Mouse (Mus musculus) intestine, embryonic 14.5 days (tissue): Measurements from ENCODE around the gene Bod1l. TPM values are rescaled to one million over a fixed set of nuclear protein-coding genes. Genes with fewer than 3 reads are reported as not detected.
A peak's percentile ranks its signal among the peaks of the same experiment; 100 is the strongest.

Experiments
- ATAC-seq: fragments of 200-750 bp; cut with Nextera tagmentation; replicated peaks from 2 replicates; pipeline ENCODE4 v1.8.0; 2017; ENCODE audit warnings: low read depth, moderate number of reproducible peaks, moderate TSS enrichment, moderate library complexity; ENCODE audit not compliant: low FRiP score, low TSS enrichment
- DNase-seq: peaks from one replicate; pipeline ENCODE4 v3.0.0-alpha.2; 2018; ENCODE audit warnings: low spot score
- H3K27ac ChIP-seq: fragments of 300-500 bp; sonication (generic); 2 replicates; pipeline ENCODE4 v1.5.1; 2014; ENCODE audit warnings: low read depth, mild to moderate bottlenecking, control low read depth
- H3K27me3 ChIP-seq: fragments of 300-500 bp; sonication (generic); replicated peaks from 2 replicates; pipeline ENCODE4 v1.6.1; 2014; ENCODE audit warnings: low read length, control low read depth; ENCODE audit not compliant: control insufficient read depth, insufficient read depth
- H3K36me3 ChIP-seq: fragments of 300-500 bp; sonication (generic); 2 replicates; pipeline ENCODE4 v1.6.1; 2014; ENCODE audit warnings: low read length, control low read depth; ENCODE audit not compliant: control insufficient read depth, insufficient read depth
- H3K4me1 ChIP-seq: fragments of 300-500 bp; sonication (generic); replicated peaks from 2 replicates; pipeline ENCODE4 v1.6.1; 2014; ENCODE audit warnings: low read length, control low read depth, mixed read lengths; ENCODE audit not compliant: control insufficient read depth, insufficient read depth
- H3K4me2 ChIP-seq: fragments of 300-500 bp; sonication (generic); 2 replicates; pipeline ENCODE4 v1.6.1; 2014; ENCODE audit warnings: low read length
- H3K4me3 ChIP-seq: fragments of 300-500 bp; sonication (generic); 2 replicates; pipeline ENCODE4 v1.5.1; 2014; ENCODE audit warnings: low read depth, low read length, control low read depth, mixed read lengths
- H3K9ac ChIP-seq: fragments of 300-500 bp; sonication (generic); 2 replicates; pipeline ENCODE4 v1.6.1; 2014; ENCODE audit warnings: mild to moderate bottlenecking, low read length
- H3K9me3 ChIP-seq: fragments of 300-500 bp; sonication (generic); 2 replicates; pipeline ENCODE4 v1.6.1; 2016; ENCODE audit warnings: low read length, control low read depth; ENCODE audit not compliant: control insufficient read depth
- WGBS: fragments of 180-500 bp; shearing (Covaris S2); extraction: QIAGEN DNeasy Blood & Tissue Kit; methylation state at CpG from one replicate; pipeline ENCODE4 v1.1.7; 2014; 5-methylcytosine and 5-hydroxymethylcytosine counted together
- polyA plus RNA-seq: library from polyadenylated mRNA; unstranded; fragments of >200 nt; fragmentation: Nextera tagmentation; extraction: Ambion mirVana; gene quantifications from 2 replicates; pipeline ENCODE4 v1.2.1, GENCODE M21; 2014

The Bod1l gene
- polyA plus RNA-seq, 1 experiment from 2014 or later: 20.8 TPM

DNA sequence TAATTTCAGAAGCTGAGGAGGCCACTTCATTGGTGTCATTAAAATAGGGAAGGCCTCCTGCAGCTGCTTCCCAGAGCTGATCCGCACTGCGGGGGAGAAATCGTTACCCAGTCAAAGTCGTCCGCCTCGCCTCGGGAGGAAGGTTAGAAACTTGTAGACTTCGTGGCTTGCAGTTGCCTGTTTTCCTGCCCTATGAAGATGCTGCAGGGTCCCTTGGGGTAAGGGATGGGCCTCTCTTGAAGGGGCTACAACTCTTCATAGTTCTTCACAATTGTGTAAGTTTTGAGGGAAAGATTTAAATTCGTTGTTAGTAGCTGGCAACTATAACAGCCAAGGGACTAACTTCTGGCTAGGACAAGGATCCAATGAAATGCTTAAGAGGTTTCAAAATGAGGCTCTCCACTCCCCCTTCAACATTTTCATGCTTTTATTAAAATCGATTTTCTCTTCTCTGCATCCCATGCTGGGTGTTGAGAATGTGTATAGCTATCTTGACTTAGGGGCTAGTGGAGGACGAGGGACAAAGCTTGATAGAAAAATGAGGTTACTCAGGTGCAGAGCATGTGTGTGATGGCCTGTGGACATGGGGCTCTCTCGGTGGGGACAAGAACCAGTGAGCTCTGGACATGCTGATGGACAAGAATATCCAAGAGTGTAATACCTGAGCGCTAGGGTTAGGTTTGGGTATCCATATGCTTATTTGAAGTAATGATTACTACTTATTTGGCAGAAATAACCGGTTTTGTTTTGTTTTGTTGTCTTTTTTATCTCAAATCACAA, 78.3 kb downstream of the Bod1l start:
- H3K4me3 ChIP-seq: no peak overlapping the region
- no peaks in the 10 kb centered on the region for H3K9me3 ChIP-seq
- H3K4me1 ChIP-seq: 0 out of 2 replicates have a peak, but pooled peaks cover 12% of the 10 kb centered on the region
- whole genome bisulfite sequencing: 33% methylated on average over 14 of the region's 14 CpGs
- H3K27ac ChIP-seq: no peak overlapping the region
- ATAC-seq (no peak), DNase-seq (peak; percentile 80)
- H3K27me3 ChIP-seq: peaks cover 65% of the 10 kb centered on the region
- no peak overlapping the region for H3K9ac ChIP-seq
- peak overlapping the region; percentile 7; the same call in 1 of the 2 replicates for H3K4me2 ChIP-seq
- H3K36me3 ChIP-seq: no peaks in the 10 kb centered on the region

GRCm38 (mm10) chr5:41763731-41764721, 80.1 kb downstream of the Bod1l start, which contains the start of gene Nkx3-2:
Gene Nkx3-2 (minus strand): TSS chr5:41764501.
- ATAC-seq (peak; percentile 82), DNase-seq (peak; percentile 82)
- Histone ChIP-seq H3K27ac (peak within 1 kb of the TSS; percentile 84), H3K36me3 (no peaks in the 10 kb centered on the region), H3K4me3 (peak within 1 kb of the TSS; percentile 57), H3K9me3 (no peaks in the 10 kb centered on the region), H3K9ac (peak within 1 kb of the TSS; percentile 65), H3K27me3 (peaks cover 78% of the 10 kb centered on the region), H3K4me2 (peak within 1 kb of the TSS; percentile 62), H3K4me1 (0 out of 2 replicates have a peak, but pooled peaks cover 12% of the 10 kb centered on the region)
- WGBS: under 1% methylated on average over 66 of the region's 79 CpGs

DNA sequence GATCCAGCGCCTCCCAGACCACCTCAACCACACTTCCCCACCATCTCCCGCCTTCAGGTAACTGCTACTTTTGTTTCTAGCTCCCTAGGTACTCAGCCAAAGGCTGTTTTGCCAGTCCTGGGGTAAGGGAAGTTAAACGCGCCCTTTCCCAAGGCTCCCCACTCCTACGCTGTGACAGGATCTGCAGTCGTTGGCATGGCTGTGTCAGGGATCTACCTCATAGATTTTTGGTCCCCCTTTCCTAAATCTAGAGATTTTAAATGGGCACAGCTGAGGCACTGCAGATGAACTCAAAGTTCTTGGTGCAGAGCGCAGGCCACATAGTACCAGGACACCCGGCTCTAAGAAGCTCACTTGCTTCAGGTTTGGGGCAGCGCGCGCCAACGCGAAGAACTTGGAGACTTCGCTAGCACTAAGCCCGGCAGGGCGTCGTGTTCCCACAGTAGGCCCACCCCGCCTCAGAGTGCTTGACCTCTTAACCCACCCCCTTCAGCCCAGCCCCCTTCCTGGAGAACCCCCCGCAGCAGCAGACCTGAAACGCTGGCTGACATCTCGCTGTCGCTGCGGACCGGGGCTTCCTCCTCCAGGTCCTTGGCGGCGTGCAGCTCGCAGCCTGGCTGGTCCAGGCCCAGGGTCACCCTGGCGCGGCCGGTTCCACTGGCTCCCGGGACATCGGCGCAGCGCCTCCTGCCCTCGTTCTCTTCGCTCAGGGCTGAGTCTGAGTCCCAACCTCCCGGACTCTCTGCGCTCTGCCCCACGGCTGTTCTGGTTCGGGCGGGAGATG, 81.0 kb downstream of the Bod1l start:
- Histone ChIP-seq H3K27ac (peak overlapping the region; percentile 84), H3K9ac (peak overlapping the region; percentile 65), H3K4me1 (0 out of 2 replicates have a peak, but pooled peaks cover 12% of the 10 kb centered on the region), H3K9me3 (no peaks in the 10 kb centered on the region), H3K4me3 (peak overlapping the region; percentile 57), H3K4me2 (peak overlapping the region; percentile 62), H3K36me3 (no peaks in the 10 kb centered on the region), H3K27me3 (peaks cover 85% of the 10 kb centered on the region)
- 0 out of 2 replicates have a peak, but pooled peaks have one; percentile 20 for ATAC-seq
- peak; percentile 66 for DNase-seq
- 2% methylated on average over 41 of the region's 41 CpGs for WGBS

DNA sequence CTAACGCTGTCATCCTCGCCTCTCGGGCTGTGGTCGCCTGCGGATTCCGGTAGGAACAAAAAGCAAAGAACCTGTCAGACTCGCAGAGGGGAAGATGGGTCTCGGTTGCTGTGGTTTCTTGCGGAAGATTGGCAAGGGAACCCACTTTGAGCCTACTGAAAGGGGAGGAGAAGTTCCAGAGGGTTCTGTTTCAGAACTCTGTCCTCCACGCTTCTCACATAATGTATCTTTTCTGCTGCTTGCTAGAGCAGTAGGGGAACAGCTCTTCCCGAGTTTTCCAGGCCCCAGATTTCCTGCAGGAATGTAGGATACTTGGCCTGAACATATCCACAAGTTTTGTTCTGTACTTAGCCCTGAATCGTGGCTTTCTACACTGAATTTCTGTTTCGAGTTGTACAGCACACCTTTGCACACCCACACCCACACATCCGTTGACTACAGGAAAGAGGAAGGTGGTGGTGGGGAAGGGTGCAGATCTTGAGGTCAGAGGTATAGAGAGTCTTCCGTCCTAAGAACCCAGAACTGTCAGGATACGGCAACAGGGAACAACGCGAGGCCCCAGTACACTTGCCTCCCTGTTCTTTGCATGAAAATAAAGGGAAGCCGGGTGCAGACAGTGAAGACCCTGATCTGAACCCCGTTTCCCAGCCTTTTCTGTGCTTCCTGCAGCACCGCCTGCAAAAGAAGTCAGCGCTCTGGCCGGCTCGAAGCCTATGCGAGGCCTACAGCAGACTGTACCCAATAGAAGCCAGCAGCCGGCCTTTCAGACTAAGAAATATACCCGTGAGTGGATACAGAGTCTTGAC, 81.8 kb downstream of the Bod1l start:
- peak overlapping the region; percentile 62 for H3K4me2 ChIP-seq
- H3K27me3 ChIP-seq: peaks cover 89% of the 10 kb centered on the region
- 9% methylated on average over 27 of the region's 27 CpGs for WGBS
- H3K4me1 ChIP-seq: 0 out of 2 replicates have a peak, but pooled peaks cover 9% of the 10 kb centered on the region
- peak overlapping the region; percentile 57 for H3K4me3 ChIP-seq
- H3K9ac ChIP-seq: peak overlapping the region; percentile 65
- ATAC-seq: no peak
- H3K36me3 ChIP-seq: no peaks in the 10 kb centered on the region
- peak; percentile 65 for DNase-seq
- H3K27ac ChIP-seq: no peak overlapping the region; the same call in 1 of the 2 replicates
- H3K9me3 ChIP-seq: no peaks in the 10 kb centered on the region

DNA sequence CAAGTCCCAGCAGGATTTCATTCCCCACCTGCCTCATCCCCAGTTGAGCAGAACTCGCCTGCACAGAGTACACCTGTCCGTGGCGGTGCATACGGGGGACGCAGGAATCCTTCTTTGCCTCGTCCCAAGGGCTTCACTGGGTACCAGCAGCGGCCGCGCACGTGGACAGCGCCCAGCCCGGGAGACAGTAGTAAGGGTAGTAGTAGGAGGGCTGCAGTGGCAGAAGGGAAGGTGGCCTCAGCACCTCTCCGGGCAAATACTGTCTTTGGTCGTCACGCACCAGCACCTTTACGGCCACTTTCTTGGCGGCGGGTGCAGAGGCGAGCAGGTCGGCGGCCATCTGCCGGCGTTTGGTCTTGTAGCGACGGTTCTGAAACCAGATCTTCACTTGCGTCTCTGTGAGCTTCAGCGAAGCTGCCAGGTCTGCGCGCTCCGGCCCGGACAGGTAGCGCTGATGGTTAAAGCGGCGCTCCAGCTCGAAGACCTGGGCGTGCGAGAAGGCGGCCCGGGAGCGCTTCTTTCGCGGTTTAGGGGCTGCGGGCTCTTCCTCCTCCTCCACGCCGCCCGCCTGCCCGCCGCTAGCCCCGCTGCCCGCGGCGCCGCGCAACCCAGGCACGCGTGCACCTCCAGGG, 82.5 kb downstream of the Bod1l start:
- 3% methylated on average over 56 of the region's 56 CpGs for WGBS
- 0 out of 2 replicates have a peak, but pooled peaks cover 7% of the 10 kb centered on the region for H3K4me1 ChIP-seq
- peaks cover 89% of the 10 kb centered on the region for H3K27me3 ChIP-seq
- peak; percentile 66 for DNase-seq
- no peak for ATAC-seq
- no peak overlapping the region for H3K27ac ChIP-seq
- H3K9ac ChIP-seq: peak overlapping the region; percentile 65; the same call in 1 of the 2 replicates
- H3K36me3 ChIP-seq: no peaks in the 10 kb centered on the region
- H3K4me3 ChIP-seq: peak overlapping the region; percentile 57
- peak overlapping the region; percentile 62 for H3K4me2 ChIP-seq
- H3K9me3 ChIP-seq: no peaks in the 10 kb centered on the region

DNA sequence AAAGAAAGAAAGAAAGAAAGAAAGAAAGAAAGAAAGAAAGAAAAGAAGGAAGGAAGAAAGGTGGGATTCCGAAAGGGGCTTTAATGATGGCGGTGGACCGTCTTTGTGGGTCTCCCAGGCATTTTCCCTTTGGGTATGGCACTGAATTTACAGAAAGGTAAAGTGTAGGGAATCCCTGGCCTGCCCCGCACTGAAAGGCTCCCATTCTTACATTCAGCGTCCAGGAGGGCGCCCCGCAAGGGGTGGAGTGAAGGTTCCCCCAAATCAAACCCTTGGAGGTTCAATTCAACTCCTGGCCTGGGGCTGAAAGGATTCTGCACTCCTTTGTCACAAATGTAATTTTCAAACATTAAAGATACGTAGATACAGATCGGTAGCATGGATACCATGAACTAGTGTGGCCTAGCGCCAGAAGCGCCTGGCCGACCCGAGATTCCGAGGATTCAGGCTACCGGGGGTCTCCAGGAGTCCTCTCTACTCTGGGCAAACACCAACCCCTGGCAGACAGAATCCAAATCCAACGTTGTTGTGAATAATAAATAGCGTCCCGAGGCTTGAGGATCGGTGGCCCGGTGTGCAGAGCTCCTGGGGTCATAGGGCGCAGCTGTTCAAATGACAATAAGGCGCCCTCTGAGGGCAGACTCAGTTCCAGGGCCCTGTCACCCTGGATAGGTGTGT, 83.1 kb downstream of the Bod1l start:
- Histone ChIP-seq H3K4me1 (0 out of 2 replicates have a peak, but pooled peaks cover 7% of the 10 kb centered on the region), H3K36me3 (no peaks in the 10 kb centered on the region), H3K9ac (peak overlapping the region; percentile 65; the same call in 1 of the 2 replicates), H3K4me3 (peak overlapping the region; percentile 57), H3K4me2 (peak overlapping the region; percentile 62), H3K9me3 (no peaks in the 10 kb centered on the region), H3K27ac (no peak overlapping the region), H3K27me3 (peaks cover 88% of the 10 kb centered on the region)
- DNase-seq (peak; percentile 63), ATAC-seq (no peak)
- 26% methylated on average over 22 of the region's 22 CpGs for whole genome bisulfite sequencing

GRCm38 (mm10) chr5:41760071-41760470, 84.0 kb downstream of the Bod1l start:
- Histone ChIP-seq H3K27me3 (peaks cover 95% of the 10 kb centered on the region), H3K27ac (no peak overlapping the region), H3K4me1 (0 out of 2 replicates have a peak, but pooled peaks cover 7% of the 10 kb centered on the region), H3K4me2 (0 out of 2 replicates have a peak overlapping the region, but pooled peaks have one; percentile 16), H3K36me3 (no peaks in the 10 kb centered on the region), H3K9me3 (no peaks in the 10 kb centered on the region), H3K9ac (no peak overlapping the region), H3K4me3 (no peak overlapping the region)
- peak; percentile 52 for DNase-seq
- WGBS: 39% methylated on average over 8 of the region's 8 CpGs
- ATAC-seq: no peak
